Mouse (Mus musculus): ENCODE results near the gene Serpina3a.

DNA sequence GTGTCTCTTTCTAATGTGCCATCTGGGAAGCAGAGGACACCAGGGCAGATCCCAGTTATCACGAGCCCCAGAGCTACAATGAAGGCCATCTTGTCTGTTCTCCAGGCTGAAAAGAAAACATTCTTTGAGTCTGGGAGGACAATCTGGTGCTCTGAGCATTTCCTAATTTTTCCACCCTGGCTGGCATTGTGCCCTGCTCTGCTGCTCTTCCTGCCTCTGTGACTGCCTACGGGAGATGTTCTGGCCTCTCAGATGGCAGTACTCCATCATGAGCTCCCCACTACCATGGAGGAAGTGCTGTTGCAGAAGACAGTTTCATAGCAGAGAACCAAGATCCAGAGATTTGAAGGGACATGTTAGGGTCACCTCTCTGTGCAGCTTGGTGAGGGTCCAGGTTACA is 39.5 kb downstream of the Serpina3a start:
- TF ChIP-seq CTCF (IDR thresholded peaks at IDR 0.05; ENCODE audit: control insufficient read depth, insufficient read depth, insufficient read length) (no peak), USF1 (IDR thresholded peaks at IDR 0.05; ENCODE audit: low read depth) (no peak), MYOG (IDR thresholded peaks at IDR 0.05; ENCODE audit: control insufficient read depth, extremely low read depth, insufficient read length) (no peak), CEBPB (IDR thresholded peaks at IDR 0.05; ENCODE audit: low read depth) (no peak)
